Mouse (Mus musculus): Measurements from ENCODE around the gene Col2a1. TPM values are rescaled to one million over a fixed set of nuclear protein-coding genes. Genes with fewer than 3 reads are reported as not detected.

Gene Col2a1
- total RNA-seq, 2 experiments from 2014 or later: 1.9 to 3.5 TPM

DNA sequence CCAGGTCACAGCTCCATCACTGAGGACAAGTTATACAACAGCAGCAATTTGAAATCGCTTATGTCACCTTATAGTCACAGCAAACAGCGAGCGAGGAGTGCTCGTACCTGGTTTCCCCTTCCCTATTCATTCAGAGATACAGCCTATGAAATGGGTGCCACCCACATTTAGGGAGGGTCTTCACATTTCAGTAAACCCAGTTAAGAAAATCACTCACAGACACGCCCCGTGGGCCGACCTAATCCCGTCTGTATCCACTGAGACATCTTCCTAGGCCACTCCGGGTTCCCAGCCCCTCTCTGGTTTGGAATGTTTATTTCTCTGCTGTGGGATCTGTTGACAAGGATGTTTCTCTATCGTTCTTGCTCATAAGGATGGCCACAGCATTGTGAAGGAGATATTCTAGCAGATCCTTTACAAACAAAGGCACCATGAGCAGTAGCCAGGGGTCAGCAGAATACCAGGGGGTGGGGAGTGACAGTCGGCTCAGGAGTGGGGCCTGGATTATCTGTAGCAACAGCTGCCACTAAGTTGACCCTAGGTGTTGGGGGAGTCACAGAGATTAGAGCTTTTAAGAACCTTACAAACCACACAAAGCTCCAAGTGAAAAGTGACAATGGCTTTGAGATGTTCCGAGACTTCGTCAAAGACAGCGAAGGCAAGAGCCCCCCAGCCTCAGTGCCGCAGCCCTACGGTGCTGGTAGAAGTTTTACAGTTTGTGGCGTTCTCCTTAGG, 39.0 kb downstream of the Col2a1 start:
- no peak for DNase-seq
- intact Hi-C loops (cut with DNase I): no loop called here

DNA sequence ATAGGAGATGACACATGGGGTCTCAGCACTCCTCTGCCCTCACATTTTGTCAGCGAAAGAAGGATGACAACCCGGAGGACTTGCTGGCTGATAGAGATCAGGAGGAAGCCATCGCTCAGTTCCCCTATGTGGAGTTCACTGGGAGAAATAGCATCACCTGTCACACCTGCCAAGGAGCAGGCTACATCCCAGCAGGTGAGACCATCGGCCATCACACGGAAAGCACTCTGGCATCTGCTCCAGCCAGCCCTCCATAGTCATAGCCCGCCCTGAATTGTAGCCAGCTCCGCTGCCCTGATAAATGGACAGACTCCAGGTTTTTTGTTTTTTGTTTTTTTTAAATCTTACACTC, 39.7 kb downstream of the Col2a1 start:
- intact Hi-C loops (cut with DNase I): no loop called here
- DNase-seq: no peak

DNA sequence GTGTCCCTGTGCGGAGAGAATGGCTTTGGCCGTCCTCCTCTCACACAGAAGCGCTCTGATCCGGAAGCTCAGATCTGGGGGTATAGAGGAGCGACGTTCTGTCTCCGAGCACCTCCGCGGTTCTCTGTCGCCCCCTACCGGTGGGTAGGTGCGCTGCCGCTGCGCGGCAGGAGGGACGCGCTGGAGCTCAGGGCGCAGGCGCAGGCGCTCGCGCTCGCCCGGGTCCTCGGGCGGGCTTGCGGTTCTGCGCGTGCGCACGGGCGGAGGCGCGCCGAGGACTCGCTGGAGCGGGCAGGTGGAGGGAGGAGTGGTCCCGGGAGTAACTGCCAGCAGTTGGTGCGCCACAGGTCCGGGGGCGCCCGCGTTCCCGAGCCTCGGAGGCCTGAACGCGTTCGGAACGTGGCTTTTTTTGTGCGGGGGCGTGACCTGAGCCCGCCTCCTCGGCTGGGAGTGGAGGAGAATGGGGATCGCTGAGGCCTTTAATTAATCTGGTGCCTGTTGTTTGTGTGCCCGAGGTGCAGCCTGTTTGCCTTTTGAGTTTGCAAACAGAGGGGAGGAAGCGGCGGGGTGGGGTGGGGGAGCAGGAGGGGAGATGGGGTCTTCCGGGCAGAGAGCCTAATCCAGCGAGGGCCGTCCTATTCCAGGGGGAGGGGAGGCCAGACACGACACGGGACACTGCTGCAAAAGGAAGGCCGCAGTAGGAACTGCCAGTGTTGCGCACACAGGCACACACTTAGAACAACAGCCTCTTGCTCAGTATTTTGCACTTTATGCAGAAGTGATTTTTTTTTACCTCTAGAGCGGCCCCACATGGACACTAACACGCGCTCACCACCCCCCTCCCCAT, 40.3 kb downstream of the Col2a1 start, which contains the start of gene Tmem106c:
TSS of gene Tmem106c (plus strand) at position 212 of the 847 bp plus-strand sequence.
- intact Hi-C loops (cut with DNase I): no loop called here
- peak; percentile 84 to 85 for DNase-seq

DNA sequence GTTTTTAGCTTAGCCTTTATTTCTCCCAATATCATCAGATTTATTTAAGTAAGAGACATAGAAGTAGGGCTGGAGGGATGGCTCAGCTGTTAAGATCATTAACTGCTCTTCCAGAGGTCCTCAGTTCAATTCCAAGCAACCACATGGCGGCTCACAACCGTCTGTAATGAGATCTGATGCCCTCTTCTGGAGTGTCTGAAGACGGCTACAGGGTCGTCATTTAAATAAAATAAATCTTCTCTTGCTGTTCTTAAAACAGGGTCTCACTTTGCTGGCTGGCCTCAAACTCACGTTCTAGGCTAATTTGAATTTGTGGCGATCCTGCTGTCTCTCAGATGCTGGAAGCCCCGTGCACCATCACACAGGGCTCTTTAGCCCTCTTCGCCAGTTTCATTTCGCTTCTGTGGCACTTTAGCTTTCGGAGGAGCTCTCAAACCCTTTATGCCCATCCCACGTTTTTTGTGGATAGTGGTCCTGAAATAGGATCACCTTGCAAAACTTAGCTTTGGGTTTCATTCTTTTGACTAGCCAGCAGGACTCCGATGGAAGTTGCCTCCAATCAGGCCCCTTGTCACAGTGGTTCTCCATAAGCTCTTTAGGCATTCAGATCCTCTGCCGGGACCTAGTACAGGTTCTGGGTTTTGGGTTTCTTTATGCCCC, 41.0 kb downstream of the Col2a1 start:
- intact Hi-C loops (cut with DNase I): no loop called here
- no peak for DNase-seq

DNA sequence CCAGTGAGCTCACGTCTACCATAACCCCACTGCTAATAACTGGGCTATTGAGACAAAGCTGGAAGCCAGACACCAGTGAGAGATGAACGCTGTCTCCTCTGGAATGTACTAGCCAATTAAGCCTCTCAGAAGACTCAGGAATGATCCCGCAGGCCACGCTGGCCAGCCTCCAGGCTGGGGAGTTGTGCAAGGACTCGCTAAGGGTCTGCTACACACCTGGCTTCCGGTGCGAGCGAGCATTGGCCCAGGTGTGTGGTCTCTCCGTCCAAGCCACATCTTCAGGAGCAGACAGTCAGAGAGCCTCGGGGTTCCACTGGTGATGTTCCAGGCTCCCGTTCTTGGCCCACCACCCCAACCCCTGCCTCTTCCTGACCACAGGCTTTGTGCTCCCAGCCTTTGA, 48.1 kb downstream of the Col2a1 start:
- no peak for DNase-seq
- intact Hi-C loops (cut with DNase I): loop anchor here (5.0 kb wide), 1 partner anchor 216 kb away; no protein-coding TSS in a partner anchor

DNA sequence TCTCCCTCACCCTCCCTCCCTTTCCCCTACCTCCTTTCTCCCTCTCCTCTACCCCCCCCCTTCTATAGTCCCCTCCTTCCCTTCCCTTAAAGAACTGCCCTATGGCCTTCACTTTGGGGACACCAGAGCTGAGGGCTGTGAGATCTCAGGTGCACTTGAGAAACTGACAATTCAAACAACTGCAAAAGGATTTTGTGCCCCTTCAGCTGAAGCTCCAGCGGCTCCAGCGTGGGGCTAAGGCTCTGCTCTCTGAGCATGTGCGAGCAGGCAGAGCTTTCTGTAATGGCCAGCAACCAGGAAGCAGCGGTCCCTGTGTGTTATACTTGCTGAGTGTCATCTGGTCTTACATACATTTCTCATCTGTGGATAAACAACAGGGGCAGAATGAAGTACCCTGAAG, 48.8 kb downstream of the Col2a1 start:
- no peak for DNase-seq
- intact Hi-C loops (cut with DNase I): loop anchor here (5.0 kb wide), 1 partner anchor 217 kb away; no protein-coding TSS in a partner anchor

DNA sequence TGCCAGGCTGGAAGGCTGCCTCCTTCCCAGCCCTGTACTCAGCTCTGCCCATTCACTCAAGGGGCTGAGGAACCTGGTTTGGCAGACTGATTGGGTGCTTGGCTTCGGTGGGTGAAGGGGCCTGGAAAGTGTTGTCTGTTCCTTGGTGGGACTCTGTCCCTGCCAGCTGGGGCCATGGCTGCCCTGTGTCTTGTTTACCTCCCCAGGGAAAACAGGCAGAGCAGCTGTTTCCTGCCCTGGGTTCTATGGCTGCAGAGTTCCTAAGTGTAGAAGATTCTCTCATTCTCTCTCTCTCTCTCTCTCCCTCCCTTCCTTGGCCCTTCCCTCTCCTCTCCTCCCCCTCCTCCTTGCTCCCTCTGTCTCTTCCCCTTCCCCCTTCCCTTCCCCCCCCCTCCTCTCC, 49.2 kb downstream of the Col2a1 start:
- no peak for DNase-seq
- intact Hi-C loops (cut with DNase I): loop anchor here (5.0 kb wide), 1 partner anchor 217 kb away; no protein-coding TSS in a partner anchor

DNA sequence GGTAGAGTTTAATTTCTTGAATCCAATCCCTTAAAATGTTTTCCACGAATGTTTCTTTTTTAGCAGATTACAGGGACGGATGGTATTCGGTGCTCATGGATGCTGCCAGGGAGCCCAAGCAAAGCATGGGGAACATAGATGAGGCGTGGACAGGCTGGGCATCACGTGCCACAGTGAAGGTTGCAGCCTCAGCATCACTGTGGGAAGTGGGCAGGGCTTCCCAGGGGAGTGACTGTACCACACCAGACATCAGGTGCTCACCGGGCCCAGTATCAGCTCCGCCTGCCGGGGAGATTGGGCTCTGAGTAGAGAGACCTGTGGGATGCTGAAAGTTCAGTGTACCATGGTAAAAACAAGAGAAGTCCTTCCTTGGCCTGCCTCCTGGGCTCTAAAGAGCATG, 49.8 kb downstream of the Col2a1 start:
- intact Hi-C loops (cut with DNase I): loop anchor here (5.0 kb wide), 4 partner anchors 82 to 237 kb away; no protein-coding TSS in a partner anchor
- DNase-seq: no peak

DNA sequence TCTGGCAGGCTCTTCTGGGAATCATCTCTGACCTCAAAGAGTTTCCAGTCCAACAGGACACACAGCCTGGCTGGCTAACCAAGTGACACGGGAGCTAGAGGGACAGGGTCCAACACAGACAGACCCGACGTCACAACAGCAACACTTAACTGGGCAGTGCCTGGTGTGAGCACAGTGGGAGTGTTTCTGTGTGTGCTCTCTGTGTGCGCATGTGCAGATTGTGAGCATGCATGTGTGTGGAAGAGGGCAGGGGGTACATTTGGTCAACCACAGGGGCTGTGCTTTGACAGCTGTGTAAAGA, 51.7 kb downstream of the Col2a1 start:
- no peak for DNase-seq
- intact Hi-C loops (cut with DNase I): loop anchor here (5.0 kb wide), 3 partner anchors 81 to 236 kb away; no protein-coding TSS in a partner anchor

DNA sequence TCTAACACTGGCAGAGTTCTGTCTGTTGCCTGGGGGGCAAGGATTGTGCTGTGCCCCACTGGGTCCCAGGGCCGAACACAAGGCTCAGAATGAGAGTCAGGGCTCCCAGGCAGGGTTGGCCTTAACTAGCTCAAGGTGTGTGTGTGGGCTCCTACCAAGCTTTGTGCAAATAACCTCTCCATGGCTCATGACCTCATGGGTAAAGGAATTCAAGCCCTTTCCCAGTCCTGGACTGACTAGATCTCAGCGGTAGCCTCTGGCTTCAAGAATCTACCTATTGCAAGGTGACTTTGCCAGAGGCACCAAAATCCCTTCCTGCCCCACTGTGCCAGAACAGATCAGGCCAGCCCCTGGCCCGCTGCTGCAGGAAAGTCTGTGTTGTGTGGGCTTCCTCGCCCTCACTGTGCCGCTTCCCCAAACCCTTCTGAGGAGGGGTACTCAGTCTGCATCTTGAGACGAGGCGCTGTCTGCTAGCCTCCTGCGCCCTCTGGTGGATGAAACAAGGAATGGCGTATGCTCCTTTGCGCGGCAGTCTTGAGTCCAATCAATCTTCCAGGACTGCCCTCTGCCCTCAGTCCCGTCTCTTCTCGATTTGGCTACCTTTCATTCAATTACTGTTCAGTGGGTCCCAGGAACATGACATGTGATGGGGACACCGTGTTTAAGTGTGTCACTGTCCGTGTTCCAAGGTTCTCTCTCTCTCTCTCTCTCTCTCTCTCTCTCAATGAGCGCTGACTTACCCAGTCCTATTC, 52.2 kb downstream of the Col2a1 start:
- intact Hi-C loops (cut with DNase I): loop anchor here (5.0 kb wide), 3 partner anchors 80 to 235 kb away; no protein-coding TSS in a partner anchor
- peak in 1 of 2 experiments; percentile 41 for DNase-seq

DNA sequence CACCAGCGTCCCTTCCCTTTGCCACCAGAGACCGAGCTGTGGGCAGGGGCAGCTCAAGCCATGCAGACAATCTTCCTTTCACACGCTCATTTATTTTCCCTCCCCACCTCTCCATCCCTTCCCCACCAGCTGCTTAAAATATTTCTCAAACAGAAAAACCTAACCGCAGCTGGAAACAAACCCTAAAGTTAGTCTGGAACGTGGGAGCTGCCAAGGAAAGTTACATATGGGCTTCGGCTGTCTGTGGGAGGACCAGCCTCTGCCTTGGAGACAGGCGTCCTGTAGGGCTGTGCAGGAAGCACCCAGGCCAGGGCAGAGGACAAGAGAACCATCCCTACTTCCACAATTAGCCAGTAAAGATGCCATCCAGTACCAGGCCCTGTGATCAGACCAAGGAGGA, 54.3 kb downstream of the Col2a1 start:
- intact Hi-C loops (cut with DNase I): loop anchor here (5.0 kb wide), 3 partner anchors 78 to 233 kb away; no protein-coding TSS in a partner anchor
- no peak for DNase-seq

DNA sequence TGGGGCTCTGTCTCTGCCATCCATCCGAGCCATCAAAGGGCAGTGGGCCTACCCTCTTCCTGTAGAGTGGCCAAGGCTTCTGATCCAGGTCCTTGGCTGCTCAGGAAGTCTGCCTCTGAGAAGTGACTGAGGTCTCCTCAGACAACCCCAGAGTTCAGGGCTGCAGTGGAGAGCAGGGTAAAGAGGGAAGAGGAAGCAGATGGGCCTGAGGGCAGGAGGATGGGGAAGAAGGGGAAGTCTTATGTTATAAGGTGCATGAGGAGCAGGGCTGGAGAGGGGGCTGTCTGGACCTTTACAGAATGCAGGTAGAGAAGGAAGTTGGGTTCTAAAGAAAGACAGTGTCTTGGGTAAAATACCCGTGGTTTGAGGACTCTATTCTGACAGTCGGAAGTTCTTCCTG, 54.8 kb downstream of the Col2a1 start:
- DNase-seq: no peak
- intact Hi-C loops (cut with DNase I): loop anchor here (5.0 kb wide), 3 partner anchors 77 to 232 kb away; no protein-coding TSS in a partner anchor

DNA sequence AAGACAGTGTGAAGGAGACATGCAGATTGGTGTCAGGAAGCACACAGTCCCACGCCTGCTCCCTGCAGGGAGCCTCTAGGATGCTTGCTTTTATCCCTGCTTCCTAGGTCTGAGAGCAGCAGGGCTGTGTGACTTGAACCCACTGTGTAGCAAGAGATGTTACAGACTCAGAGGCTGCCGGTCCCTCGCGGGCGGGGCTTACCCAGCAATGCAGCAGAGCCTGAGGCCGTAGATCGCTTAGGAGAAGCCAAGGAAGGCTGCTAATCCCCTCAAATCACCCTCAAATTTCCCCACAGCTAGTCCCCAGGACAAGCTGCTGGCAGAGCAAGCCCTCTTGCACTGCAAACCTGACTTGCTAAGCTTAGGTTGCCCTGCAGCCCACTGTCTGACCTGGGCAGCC, 55.8 kb downstream of the Col2a1 start:
- intact Hi-C loops (cut with DNase I): no loop called here
- DNase-seq: no peak

DNA sequence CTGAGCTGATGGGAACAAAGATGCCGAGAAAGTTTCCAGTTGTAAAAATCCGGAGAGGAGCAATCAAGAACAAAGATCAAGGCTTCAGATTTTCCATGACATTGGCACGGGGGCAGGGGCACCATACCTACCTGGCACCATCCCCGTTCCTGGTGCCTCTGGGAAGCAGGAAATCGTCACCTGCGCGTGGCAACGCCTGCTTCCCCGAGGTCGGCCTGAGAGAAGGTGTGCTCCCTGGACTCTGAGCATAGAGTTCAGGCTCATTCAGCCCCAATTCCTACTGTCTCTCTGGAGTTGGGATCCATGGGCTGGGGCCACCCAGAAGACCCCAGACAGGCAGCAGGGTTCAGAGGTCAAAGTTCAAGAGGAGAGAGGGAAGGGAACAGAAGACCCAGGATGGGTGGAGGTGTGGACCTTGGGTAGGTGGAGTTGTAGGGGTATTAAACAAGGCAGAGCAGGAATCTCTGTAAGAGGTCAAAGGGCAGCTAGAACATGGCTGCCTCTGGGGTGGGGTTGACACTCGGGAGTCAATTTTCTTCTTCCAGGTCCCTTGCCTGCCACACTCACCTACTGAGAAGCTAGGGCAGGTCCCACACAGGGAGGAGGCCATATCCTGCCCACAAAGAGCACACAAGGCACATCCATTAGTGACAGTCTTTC, 58.7 kb downstream of the Col2a1 start:
- DNase-seq: no peak
- intact Hi-C loops (cut with DNase I): no loop called here

DNA sequence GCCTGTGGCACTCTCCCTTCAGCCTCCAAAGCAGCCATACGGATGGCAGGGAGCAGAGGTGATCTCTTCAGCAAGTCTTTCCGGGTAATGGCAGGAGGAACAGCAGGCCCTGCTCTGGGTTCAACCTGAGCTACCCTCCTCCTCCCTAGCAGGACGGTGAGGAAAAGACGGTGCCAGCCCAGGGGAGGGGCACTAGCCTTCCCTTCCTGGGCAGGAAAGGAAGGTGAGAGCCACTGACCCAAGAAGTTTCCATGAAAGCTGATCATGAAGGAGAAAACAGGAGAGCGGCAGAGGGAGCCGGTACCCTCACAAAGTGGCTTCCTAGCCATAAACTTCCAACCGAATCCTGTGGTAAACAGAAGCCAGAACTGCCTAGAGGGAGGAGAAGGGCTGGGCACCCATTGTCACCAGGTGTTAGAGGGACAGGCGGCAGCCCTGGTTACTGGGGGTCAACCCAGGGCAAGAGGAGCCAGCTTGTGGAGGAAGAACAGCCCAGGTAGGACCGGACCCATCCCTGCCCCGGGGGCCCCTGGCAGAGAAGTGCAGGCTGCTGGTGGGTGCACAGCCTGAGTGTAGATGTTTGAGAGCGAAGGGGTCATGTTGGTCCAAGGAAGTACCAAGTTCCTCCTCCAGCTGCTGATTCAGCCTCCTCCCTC, 59.4 kb downstream of the Col2a1 start:
- intact Hi-C loops (cut with DNase I): no loop called here
- no peak for DNase-seq

DNA sequence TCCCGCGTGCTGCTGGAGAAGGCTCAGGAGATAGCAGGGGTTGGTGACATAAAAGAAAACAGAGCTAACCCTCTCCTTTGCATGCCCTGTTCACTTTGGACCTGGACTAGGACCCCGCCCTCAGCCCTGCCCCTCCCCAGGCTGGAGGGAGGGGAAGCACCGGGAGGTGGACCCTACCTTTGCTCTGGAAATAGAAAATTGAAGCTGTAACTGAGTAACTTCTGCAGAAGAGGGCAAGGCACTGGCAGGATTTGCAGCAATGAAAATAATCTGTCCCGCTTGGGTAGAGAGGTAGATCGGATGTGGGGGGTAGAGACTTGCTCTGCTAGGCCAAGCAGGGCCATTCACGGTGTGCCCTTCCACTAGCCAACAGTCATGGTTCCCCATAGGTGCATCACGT, 61.1 kb downstream of the Col2a1 start:
- no peak for DNase-seq
- intact Hi-C loops (cut with DNase I): no loop called here

DNA sequence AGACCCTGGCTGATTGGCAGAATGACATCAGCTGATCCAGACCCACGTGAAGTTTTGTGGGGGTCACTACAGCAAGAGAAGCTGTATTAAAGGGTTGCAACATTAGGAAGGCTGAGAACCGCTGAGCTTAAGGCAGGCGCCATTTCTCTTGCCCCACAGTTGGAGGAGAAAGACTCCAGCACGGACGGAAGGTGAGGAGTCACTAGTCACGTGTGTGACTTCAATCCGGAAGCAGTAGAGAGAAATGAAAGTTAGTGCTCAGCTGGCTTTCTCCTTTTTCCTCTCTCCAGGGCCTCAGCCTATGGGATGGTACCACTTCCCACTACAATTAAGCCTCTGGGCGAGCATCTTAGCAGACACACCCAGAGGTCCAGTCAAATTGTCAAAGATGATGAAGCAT, 62.0 kb downstream of the Col2a1 start:
- DNase-seq: no peak
- intact Hi-C loops (cut with DNase I): no loop called here

DNA sequence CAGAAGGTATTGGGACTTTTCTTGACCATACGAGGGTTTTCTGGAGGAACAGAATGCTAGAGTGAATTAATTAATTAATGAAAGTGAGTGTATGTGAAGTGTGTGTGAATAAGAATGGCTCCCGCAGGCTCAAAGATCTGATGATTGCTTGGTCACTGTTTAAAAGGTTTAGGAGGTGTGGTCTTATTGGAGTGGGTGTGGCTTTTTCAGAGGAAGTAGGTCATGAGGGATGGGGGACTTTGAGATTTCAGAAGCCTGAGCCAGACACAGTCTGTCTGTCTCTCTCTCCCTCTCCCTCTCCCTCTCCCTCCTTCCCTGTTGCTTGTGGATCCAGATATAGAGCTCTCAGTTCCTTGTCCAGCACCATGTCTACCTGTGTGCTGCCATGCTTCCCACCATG, 63.2 kb downstream of the Col2a1 start:
- DNase-seq: no peak
- intact Hi-C loops (cut with DNase I): no loop called here

DNA sequence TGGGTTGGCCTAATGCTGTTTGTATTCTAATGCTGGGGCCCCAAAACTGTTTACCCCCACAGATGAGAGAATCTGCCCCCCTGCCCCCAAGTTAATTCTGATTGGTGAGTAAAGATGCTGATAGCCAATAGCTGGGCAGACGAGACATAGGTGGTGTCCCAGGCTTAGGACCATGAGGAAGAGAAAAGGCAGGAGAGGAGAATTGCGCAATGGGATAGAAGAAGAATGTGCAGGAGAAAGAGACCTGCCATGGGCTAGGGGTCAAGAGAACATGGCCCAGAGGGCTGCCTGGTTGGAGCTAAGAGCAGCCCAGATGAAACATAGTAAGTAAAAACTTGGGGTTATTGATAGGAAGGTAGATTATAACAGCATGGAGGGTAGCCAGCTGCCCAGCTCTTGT, 64.4 kb downstream of the Col2a1 start:
- no peak for DNase-seq
- intact Hi-C loops (cut with DNase I): no loop called here

All from gastrocnemius, postnatal 36 days (tissue).